ENCODE assay signal across 8 mouse cellular contexts in genomic region chr7:67952777-67953700, GRCm38 (mm10). TPM values are rescaled to one million over a fixed set of nuclear protein-coding genes. Genes with fewer than 3 reads are reported as not detected.
A peak's percentile ranks its signal among the peaks of the same experiment; 100 is the strongest.
DNase-seq lines count a peak whose midpoint lies in the region; ATAC-seq and TF ChIP-seq lines count a peak whose summit lies in the region.

Gene Igf1r, plus strand, starts transcription at chr7:67952827.

- peak within 1 kb of the TSS; percentile 99 for H3K27ac ChIP-seq in heart, adult 2 months
- peak within 1 kb of the TSS; percentile 97 for H3K27ac ChIP-seq in liver, embryonic 11.5 days (ENCODE audit: low read depth, low read length)
- H3K27ac ChIP-seq in testis, adult 2 months (ENCODE audit: control insufficient read depth, insufficient read depth, low read depth, low read length) = peak within 1 kb of the TSS; percentile 80

- peak within 1 kb of the TSS; percentile 91 for H3K9ac ChIP-seq in heart, adult 2 months (ENCODE audit: low read depth, low read length)
- H3K9ac ChIP-seq in liver, embryonic 11.5 days (ENCODE audit: low read depth, low read length) = peak within 1 kb of the TSS; percentile 90

- intact Hi-C loops in heart, adult 2 months (cut with DNase I) = loop anchor here (5.0 kb wide), 3 partner anchors 114 to 349 kb away; no protein-coding TSS in a partner anchor

- no peak for TF ChIP-seq EP300 in heart, adult 2 months (IDR thresholded peaks at IDR 0.05; ENCODE audit: insufficient read depth, low read depth, low read length)

- peak; percentile 54 for DNase-seq in urinary bladder, postnatal 14 days (ENCODE audit: low spot score)
- no peak for DNase-seq in urinary bladder, postnatal 10 days (ENCODE audit: low spot score)
- peak; percentile 64 for DNase-seq in embryo, embryonic 10.5 days (ENCODE audit: low spot score)
- peak; percentile 62 to 71 for DNase-seq in heart, adult 2 months
- DNase-seq in kidney, adult 18-20 months = peak; percentile 62
- DNase-seq in liver, embryonic 11.5 days (ENCODE audit: low spot score) = peak; percentile 70

- H3K9me3 ChIP-seq in liver, embryonic 11.5 days (ENCODE audit: control insufficient read depth, low read length) = no peaks in the 10 kb centered on the region

- no peak for TF ChIP-seq POLR2A in heart, adult 2 months (IDR thresholded peaks at IDR 0.05; ENCODE audit: insufficient read depth, low read depth, low read length)
- peak; percentile 18 for TF ChIP-seq POLR2A in myocyte (IDR thresholded peaks at IDR 0.05; ENCODE audit: insufficient read length, low read depth)
- no peak for TF ChIP-seq POLR2A in testis, adult 2 months (IDR thresholded peaks at IDR 0.05; ENCODE audit: control insufficient read depth, low read depth, low read length)

- peaks cover 3% of the 10 kb centered on the region; the same call in 1 of the 2 replicates for H3K79me2 ChIP-seq in heart, adult 2 months (replicated peaks; ENCODE audit: control insufficient read depth, insufficient read depth, low read length)
- peaks cover 48% of the 10 kb centered on the region for H3K79me2 ChIP-seq in myocyte (ENCODE audit: control insufficient read depth, insufficient read depth)

- peak within 1 kb of the TSS; percentile 77 for H3K4me3 ChIP-seq in heart, adult 2 months
- H3K4me3 ChIP-seq in liver, embryonic 11.5 days (ENCODE audit: low read depth, low read length) = peak within 1 kb of the TSS; percentile 89
- H3K4me3 ChIP-seq in myocyte = peak within 1 kb of the TSS; percentile 94
- H3K4me3 ChIP-seq in testis, adult 2 months (ENCODE audit: control insufficient read depth, low read depth, low read length) = peak within 1 kb of the TSS; percentile 84

- peaks cover 6% of the 10 kb centered on the region for H3K4me1 ChIP-seq in heart, adult 2 months (ENCODE audit: control insufficient read depth, insufficient read depth, low read length)
- H3K4me1 ChIP-seq in liver, embryonic 11.5 days (replicated peaks; ENCODE audit: control insufficient read depth, insufficient read depth, low read length) = peaks cover 33% of the 10 kb centered on the region
- peaks cover 15% of the 10 kb centered on the region for H3K4me1 ChIP-seq in testis, adult 2 months (ENCODE audit: control insufficient read depth, insufficient read depth, low read length)

- TF ChIP-seq CTCF in heart, adult 2 months (IDR thresholded peaks at IDR 0.05) = peak; percentile 53
- TF ChIP-seq CTCF in testis, adult 2 months (IDR thresholded peaks at IDR 0.05; ENCODE audit: control insufficient read depth, insufficient read depth, insufficient replicate concordance, low read depth, low read length) = no peak

- H3K27me3 ChIP-seq in heart, adult 2 months (ENCODE audit: control insufficient read depth, insufficient read depth, low read length) = no peaks in the 10 kb centered on the region
- H3K27me3 ChIP-seq in liver, embryonic 11.5 days (replicated peaks; ENCODE audit: control insufficient read depth, insufficient read depth, low read length) = no peaks in the 10 kb centered on the region
- H3K27me3 ChIP-seq in myocyte (ENCODE audit: control insufficient read depth, insufficient read depth, insufficient read length) = no peaks in the 10 kb centered on the region
- H3K27me3 ChIP-seq in testis, adult 2 months (ENCODE audit: control insufficient read depth, insufficient read depth, low read length) = no peaks in the 10 kb centered on the region

- no peak; the same call in 1 of the 2 replicates for ATAC-seq in liver, embryonic 11.5 days (replicated peaks; ENCODE audit: low FRiP score)

- under 1% methylated on average over 61 of the region's 62 CpGs for WGBS in heart, adult 2 months
- under 1% methylated on average over 61 of the region's 62 CpGs for WGBS in liver, embryonic 11.5 days

- no peaks in the 10 kb centered on the region for H3K36me3 ChIP-seq in heart, adult 2 months (ENCODE audit: control insufficient read depth, insufficient read depth, low read length)
- H3K36me3 ChIP-seq in liver, embryonic 11.5 days (ENCODE audit: control insufficient read depth, insufficient read depth, low read length) = no peaks in the 10 kb centered on the region
- H3K36me3 ChIP-seq in myocyte (ENCODE audit: control insufficient read depth, insufficient read depth) = no peaks in the 10 kb centered on the region
- H3K36me3 ChIP-seq in testis, adult 2 months (ENCODE audit: control insufficient read depth, insufficient read depth, low read length) = no peaks in the 10 kb centered on the region

- peak within 1 kb of the TSS; percentile 96 for H3ac ChIP-seq in myocyte (ENCODE audit: control insufficient read depth, insufficient read length)

- peak within 1 kb of the TSS; percentile 95 for H3K4me2 ChIP-seq in liver, embryonic 11.5 days
- peak within 1 kb of the TSS; percentile 91 for H3K4me2 ChIP-seq in myocyte (ENCODE audit: low read depth)

TF ChIP-seq in myocyte, 11 proteins besides CTCF, POLR2A, EP300 and RAD21:
- TF ChIP-seq MYOG (IDR thresholded peaks at IDR 0.05; ENCODE audit: control insufficient read depth in 1 of 3, insufficient read depth in 1 of 3, insufficient read length in 2 of 3, low read depth in 2 of 3) = peak in 2 of 3 experiments; percentile 59 to 89
- TF ChIP-seq MYOD1 (IDR thresholded peaks at IDR 0.05; ENCODE audit: control insufficient read depth in 1 of 3, insufficient read length in 2 of 3, low read depth in 2 of 3) = peak in 2 of 3 experiments; percentile 43 to 64
- no peak for TF ChIP-seq REST (IDR thresholded peaks at IDR 0.05; ENCODE audit: insufficient read depth, insufficient read length)

RNA-seq across cellular contexts. Expression of gene Igf1r, which starts in this region (rescaled TPM):
- total RNA-seq in heart, adult 2 months (2021) = 10 to 100 TPM; 12.3 to 14.4 TPM
- 5.6 and 7.7 TPM in 2 replicates for polyA plus RNA-seq in heart, adult 2 months (2012; rRNA removed)
- polyA plus RNA-seq in liver, embryonic 11.5 days (2014; fragmentation: Nextera tagmentation; extraction: Ambion mirVana) = 9.2 and 10.2 TPM in 2 replicates
- polyA plus RNA-seq in myocyte (2012; fragmentation: generic; extraction: Trizol) = 7.9 TPM
- polyA plus RNA-seq in testis, adult 2 months (2012; rRNA removed) = 3.4 and 4.2 TPM in 2 replicates
